Mouse (Mus musculus): ENCODE results near the gene Cdc25b.

The Cdc25b gene

DNA sequence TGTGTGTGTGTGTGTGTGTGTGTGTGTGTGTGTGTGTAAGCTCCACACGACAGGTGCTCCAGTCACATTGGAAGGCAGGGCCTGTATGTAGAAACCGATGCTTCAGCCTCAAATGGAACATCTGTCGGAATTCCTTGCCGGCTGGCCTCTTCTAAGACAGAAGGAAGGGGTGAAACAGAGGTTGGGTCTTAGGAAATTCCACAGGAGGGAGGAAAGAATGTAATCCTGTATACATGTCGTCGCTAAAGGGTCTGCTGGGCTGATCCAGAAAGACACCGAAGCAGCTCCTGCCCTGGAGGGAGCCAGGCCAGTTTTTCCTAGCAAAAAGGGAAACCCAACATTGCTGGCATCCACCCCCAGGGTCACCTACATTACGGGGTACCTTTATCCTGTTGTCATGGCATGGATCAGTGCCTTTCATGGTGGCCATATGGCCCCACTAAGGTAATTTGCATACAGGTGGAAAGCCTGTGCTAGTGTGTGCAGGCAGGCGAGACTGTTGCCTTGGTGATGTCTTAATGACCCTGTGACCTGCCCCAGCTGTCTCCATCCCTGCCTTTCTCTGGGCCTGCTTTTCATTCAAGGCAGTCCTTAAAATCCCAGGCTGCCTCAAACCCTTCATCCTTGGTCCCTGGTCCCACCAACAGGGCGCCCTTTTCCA lies 3.7 kb downstream of the Cdc25b start:
- DNase-seq (ENCODE audit: low spot score): no peak

DNA sequence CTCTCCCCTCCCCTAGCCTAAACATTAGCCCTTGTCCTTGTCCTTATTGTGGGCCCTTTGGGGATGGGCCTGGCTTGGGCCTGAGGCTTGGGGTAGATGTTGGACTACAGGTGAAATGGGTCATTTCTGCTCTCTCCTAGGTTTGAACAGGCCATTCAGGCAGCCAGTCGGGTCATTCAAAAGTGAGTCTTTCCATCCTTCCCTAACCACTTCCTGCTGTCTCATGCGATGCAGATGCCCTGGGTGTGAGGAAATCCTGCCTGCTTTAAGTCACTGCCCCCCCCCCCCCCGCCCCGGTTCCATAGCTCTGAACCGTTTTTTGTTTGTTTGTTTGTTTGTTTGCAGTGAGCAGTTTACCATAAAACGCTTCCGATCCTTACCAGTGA lies 4.2 kb downstream of the Cdc25b start:
- no peak for DNase-seq (ENCODE audit: low spot score)

DNA sequence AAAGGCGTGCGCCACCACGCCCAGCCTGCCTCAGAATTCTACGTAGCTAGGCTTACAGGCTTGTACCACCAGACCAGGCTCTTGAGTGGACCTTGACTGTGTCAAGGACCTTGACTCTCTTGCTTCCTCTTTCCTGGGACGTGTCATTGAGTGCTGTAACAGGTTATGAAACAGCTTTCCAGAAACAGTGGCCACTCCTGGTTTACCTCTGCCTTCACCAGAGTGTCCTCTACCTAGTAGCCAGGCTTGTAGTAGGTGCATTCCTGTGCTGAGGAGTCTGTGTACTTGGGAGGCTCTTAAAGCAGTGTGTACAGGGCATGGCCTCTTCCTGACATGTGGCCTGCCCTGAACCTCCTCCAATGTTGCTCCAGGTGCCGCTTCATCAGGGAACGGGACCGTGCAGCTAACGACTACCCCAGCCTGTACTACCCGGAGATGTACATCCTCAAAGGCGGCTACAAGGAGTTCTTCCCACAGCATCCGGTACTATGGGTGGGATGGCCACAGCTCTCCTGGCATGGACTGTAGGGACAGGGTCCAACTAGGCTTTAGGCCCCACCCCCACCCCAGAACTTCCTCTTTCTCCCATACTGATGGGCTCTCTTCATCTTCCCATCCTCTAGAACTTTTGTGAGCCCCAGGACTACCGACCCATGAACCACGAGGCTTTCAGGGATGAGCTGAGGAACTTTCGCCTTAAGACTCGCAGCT lies 10.0 kb downstream of the Cdc25b start:
- no peak for DNase-seq (ENCODE audit: low spot score)

DNA sequence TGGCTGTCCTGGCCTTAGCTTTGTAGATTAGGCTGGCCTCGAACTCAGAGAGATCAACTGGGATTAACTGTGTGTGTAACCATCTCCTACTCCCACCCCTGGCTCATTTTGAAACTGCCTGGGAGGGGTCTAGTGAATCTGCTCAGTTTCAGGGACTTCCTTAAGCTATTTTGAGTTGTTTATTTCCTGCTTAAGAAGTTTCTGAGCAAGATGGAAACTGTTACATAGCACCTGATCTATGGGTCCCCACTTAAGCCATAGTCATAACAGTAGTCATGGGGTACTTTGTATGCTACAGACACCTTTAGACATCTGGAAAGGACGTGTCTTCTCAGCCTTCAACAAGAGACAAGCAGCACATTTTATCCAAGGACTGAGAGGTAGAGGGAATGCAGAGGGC lies 14.0 kb downstream of the Cdc25b start:
- DNase-seq (ENCODE audit: low spot score): no peak

DNA sequence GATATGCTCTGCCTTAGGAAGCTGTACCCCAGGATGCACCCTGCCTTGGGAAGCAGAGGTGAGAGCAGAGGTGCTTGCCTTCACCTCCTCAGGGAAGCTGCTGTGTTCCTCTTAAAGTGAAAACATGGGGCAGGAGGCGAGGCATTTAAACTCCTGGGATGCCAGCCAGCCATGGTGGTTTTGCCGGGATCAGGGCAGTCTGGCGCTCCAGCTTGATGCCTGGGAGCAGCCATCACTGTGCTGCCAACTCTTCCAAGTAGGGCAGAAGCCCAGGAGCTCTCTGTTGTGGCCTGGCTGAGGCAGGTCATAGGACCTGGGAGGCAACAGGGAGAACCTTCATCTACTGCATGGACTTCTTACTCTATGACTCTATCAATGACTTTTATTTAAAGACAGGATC lies 14.5 kb downstream of the Cdc25b start:
- no peak for DNase-seq (ENCODE audit: low spot score)

DNA sequence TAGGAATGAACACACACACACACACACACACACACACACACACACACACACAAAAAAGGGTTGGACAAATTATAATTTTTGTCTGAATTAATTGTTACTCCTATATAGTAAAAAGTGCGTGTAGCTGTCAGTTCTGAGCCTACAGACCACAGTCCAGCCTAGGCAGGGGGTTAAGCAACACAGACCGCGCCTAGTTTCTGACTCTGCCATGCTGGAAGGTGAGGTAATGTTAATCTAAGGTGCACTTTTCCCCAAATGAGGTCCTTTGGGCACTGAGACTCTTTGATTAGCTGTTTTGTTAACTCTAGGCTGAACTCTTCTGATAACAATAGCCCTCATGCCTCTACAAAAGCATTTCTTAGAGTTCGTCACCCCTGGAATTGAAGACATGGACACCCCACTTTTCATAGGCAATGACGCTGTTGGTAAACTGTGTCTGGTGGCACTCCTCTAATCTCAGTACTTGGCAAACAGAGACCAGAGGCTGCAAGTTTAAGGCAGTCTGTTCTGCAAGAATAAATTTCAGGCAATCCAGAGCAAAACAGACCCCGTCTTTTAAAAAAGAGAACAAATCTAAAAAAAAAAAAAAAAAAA lies 17.2 kb downstream of the Cdc25b start:
- DNase-seq (ENCODE audit: low spot score): no peak

DNA sequence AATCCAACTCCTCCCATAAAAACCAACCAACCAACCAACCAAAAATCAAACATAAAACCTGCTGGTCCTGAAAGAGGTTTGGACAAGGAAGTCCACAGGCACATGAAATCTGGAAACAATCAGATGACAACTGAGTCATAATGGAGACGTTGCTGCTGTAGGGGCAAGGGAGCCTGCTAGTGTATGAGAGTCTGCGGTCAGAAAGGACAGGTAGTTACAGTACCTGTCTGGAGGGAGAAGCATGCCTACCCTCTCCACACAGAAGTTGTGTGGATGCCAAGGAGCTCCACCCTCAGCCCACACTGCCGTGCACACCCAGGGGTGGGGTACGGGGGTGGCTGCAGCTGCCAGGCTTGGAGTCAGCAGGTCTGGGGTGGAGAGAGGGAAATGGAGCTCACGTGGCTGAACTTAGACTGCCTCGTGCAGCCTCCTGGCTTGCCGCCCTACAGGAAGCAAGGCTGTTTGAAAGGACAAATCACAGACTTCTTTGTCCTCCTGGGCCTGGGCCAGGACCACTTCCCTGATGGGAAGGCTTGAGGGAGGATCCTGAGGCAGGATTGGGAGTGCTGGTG lies 17.7 kb downstream of the Cdc25b start:
- peak; percentile 88 for DNase-seq (ENCODE audit: low spot score)

DNA sequence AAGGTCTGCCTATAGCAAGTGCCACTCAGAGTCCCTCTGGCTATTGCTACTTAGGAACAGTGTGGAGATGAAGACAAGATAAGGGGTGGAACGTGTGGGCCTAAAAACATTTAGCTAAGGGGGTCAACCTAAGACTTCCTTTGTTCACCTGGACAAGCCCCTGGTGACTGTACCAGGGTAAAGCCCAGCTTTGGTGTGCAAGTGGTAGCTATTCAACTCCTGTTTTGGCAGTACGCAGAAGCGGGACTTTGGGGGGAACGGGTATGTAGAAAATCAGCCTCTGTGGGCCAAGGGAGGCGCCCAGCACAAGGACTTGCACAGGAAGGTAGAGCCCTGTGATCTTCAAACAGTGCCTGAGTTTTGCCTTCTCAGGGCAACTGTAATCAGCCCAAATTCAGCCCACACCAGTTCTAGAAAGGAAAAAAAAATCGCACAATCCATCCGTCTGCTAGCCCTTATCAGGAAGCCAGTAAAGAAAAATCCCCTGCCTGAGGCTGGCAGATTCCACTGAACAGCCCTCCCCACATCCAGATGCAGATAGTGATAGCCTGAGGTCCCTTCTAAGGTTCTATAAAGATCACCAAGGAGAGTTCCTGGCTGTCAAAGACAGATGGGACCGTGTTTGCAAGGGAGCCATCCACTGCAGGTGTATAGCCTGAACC lies 18.9 kb downstream of the Cdc25b start:
- DNase-seq (ENCODE audit: low spot score): no peak

DNA sequence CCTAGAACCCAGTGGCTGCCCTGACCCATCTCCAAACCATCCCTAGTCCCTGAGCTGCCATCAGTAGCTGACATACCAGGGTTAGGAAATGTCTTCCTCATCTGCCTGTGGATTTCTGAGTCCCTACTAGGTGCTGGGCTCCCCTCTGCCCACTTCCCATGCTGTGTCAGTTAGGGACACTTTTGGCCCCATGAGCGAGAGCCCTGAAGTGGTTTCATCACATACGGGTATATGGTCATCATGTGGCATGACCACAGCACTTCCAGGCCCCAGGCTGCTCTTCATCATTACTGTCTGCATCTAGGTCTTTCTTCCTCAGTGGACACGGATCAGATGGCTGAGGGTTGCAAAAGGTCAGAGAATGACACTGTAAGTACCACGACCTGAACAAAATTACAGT lies 20.0 kb downstream of the Cdc25b start, which contains the start of gene Ap5s1:
TSS of gene Ap5s1 (plus strand) at position 301 of the 400 bp plus-strand sequence.
- DNase-seq (ENCODE audit: low spot score): no peak

DNA sequence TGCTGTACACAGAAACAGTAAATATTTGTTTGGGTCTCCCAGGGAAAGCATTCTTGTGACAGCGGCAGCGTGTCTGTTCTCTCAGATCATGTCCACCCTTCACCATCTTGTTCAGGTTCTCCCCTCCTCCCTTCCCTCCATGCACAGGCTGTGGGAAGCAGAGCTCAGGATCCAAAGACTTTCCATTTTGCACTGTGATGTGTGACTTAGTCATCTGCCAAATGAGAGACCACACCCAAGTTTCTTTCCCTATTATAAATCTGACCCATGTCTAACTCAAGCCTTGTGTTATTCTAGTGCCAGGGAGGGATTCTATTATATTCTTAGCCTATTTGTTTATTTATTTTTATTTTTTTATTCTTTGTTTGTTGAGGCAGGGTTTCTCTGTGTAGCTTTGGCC lies 21.6 kb downstream of the Cdc25b start:
- no peak for DNase-seq (ENCODE audit: low spot score)

DNA sequence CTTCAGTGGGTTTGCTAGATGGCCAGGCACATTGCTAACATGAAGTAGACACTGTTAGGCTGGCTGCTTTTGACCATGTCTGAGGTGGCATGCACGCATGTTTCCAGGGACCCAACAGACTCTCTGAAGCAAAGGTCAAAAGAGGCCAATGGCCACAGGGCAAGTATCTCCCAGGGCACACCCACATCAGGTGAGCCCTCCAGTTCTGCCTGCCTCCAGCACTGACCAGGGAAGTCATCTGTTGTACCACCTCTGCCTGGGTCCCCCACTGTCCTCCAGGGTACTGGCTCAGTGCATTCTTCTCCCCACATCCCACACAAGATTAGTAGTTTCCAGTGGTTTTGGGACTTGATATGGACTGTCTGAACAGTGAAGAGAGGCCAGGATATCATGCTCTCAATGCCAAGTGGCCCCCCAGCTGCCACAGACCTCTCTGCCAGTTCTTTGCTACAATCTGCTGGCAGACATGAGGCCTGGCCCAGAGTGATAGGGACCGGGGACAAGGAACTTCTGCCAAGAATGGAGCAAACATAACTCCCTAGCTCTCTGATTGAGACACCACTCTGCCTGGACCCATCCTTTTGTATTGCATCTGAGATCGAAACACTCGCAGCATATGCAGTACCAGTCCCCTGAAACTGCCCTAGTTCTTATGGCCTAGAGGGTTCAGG lies 22.5 kb downstream of the Cdc25b start:
- DNase-seq (ENCODE audit: low spot score): no peak

DNA sequence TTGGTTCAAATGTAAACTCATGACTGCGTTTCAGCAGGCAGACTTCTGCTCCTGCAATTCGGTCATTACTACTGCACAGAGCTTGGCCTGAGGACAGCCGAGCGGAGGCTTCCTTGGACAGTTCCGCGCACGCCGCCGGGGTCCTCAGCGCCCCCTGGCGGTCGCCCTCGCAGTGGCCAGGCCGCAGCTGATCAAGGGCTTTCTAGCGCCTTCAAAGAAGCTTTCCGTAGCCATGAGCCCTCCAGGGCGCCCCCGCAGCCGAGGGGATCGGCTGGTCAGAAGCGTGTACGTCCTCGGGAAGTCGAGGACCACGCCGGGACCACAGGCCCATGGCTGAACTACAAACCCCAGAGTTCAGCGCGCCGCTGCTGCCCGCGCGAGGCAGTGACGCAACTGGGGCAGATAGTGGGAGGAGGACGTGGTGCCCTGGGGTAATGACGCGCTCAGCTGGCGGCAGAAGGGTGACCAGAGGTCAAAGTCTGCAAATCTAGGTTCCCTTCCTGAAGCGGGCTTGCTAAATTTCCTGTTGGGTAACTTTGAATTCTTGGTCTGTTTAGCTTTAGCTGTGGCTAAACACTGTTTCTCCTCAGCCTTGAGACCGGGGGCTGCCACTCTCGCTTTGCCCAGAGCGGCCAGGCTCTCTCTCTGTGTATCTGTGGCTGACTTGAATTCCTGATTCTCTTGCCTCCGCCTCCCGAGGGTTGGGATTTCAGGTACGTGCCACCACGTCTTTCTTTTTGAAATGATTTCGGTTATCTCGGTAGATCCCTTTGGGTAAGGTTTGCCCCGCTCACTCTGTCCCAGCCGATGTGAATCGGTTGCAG lies 23.4 kb downstream of the Cdc25b start:
- peak; percentile 94 for DNase-seq (ENCODE audit: low spot score)

DNA sequence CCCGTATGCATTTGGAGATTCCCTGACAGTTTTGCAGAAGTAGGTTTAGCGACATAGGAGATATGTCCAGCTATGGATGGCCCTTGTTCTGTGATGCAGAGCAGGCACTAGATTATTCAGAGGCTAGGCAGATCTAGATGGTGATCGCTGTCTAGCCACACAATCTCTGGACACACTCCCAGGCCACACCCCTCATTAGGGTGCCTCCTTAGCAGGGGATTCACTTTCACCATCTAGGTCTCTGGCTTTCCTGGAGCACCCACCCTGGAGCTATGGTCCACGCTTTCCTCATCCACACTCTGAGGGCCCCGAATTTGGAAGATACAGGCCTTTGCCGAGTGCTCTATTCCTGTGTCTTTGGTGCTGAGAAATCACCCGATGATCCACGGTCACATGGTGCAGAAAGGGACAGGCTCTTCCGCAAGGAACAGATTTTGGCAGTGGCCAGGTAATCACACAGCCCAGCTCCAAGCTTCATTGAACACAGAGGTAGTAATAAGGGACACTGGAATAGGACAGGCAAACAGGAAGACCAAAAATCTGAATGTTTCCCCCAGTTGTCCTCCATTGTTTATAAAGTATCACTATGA lies 24.4 kb downstream of the Cdc25b start:
- DNase-seq (ENCODE audit: low spot score): no peak

DNA sequence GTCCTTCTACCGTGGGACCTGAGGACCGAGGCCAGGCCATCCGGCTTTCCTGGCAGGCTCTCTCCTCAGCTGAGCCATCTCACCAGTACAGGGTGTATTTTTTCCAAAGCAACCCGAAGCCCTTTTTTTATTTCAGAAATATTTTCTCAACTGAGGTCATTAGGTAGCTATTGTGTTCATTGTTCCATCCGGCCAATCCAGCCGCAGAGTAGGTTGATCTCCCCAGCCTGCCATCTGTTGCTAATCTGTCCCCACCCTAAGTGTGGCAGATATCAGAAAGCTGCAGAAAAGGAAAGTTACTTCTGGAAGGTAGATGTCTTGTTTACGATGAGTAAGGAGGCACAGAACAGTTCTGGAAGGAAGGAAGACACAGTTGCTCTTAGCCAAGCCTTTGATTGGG lies 27.0 kb downstream of the Cdc25b start:
- no peak for DNase-seq (ENCODE audit: low spot score)

DNA sequence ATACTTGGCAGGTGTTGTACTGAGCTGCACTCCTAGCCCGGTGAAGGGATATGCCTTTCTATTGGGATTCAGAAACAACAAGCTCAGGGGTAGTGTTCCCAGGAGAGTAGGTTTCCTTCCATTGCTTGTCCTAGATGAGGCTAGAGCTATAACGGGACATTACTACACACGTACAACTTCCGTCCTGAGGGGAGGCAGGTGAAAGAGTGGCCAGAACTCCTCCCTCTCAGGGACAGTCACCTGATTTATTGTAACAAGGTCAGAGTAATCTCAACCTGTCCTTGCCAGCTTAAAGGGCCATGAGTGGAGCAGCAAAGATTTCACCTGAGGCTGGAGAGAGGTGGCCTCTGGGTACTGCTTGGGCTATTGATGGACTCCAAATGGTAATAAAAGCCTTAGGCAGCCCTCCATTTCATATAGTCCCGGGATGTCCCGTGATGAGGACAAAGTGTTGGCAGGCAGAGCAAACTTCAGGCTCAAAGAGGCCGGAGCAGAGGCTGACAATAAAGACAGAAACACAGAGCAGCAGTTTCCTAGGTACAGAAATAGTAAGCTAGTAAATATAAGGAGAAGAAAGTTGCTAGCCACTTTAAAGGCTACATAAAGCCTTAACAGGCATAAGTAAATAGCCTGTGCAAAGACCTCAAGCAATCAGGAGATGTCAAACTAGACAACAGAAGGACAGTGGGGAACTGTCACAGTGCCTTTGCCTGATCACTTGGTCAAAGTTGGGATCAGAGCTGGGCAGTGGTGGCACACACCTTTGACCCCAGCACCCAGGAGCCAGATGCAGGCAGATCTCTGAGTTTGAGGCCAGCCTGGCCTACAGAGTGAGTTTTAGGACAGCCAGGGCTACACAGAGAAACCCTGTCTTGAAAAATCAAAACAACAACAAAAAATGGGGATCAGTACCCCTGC lies 29.5 kb downstream of the Cdc25b start:
- DNase-seq (ENCODE audit: low spot score): no peak

DNA sequence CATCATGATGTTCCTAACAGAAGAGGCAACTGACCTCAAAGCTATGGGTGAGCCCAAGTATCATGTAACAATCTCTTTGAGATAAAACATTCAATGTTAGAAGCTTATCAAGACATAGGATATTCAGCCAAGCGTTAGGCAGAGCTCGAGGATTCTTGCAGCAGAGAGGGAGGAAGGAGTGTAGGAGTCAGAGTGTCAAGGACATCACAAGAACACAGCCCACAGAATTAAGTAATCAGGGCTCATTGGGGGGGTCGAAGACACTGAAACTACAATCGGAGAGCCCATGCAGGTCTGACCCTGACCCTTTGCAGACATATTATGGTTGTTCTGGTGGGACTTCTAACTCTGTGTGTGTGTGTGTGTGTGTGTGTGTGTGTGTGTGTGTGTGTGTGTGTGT lies 33.3 kb downstream of the Cdc25b start:
- no peak for DNase-seq (ENCODE audit: low spot score)

DNA sequence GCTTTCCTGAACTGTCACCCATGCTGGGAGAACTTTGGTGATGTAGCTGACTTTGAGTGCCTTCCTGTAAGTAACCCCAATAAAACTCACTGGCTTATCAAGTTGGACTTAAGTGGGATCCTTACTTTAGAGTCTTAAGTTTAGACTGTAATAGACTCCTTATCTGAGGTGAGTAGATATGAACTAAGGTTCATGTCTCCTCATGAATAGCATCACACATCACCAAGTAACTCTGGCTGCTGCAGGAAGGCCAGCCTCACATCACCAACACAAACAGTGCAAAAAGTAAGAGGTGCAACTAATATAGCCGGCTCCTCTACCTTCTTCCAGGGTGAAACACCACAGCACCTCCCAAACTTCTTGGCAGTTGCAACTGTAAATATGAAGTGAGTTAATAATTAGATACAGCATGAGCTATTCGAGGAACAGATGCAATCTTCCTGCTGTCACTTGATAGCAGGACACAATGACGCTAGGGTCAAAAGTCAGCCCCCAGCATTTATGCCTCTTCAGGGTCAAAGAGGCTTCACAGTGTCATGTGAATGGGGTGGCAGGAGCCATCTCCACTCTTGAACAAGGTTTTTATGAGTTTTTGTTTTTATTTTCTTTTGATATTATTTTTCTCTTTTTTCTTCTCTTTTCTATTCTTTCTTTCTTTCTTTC lies 35.2 kb downstream of the Cdc25b start:
- DNase-seq (ENCODE audit: low spot score): no peak

DNA sequence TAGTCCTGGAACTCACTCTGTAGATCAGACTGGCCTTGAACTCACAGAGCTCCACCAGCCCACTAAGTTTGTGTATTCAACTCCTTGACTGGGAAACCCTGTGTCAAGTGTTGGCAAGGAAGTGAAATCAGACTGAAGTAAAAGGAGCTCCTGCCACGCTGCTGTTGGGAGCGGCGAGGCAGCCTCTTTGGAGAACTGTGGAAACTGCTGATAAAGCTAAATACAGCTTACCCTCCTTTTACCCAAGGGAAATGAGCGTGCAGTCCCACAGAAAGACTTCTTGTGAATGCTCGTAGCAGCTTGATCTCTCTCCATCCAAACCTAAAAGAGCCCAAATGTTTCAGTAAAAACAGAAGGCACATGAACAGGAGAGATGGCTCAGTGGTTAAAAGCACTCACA lies 35.8 kb downstream of the Cdc25b start:
- DNase-seq (ENCODE audit: low spot score): no peak

DNA sequence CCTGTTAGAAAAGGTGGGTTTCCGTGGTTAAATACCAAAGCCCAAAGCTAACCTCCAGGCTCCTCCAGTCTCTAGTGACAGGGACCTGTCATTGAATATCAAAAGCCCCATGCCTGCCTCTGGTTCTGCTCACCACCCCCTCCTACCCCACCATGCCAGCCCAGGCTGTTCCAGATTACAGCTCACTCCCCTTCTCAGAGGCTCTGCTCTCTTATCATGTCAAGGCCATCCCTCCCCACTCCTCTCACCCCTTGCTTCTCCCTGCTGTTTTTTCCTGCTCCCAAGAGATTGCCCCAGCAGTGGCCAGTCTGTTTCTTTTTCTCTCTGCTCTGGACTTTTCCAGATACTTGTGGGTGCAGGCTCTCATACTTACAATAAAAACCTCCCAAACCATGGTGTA lies 36.8 kb downstream of the Cdc25b start:
- DNase-seq (ENCODE audit: low spot score): no peak
